Mouse (Mus musculus): ENCODE data around the gene Rab21. TPM values are rescaled to one million over a fixed set of nuclear protein-coding genes. Genes with fewer than 3 reads are reported as not detected.

Gene Rab21
- polyA plus RNA-seq (2014; fragmentation: Illumina TruSeq; extraction: RNeasy Lipid Tissue Mini Kit (QIAGEN cat#74804); ENCODE audit: low read depth, low replicate concordance) = 30.3 TPM

GRCm38 (mm10) chr10:115315473-115316171 is at the start of gene Rab21:
Gene Rab21, minus strand, starts transcription at chr10:115315594.

GRCm38 (mm10) chr10:115361840-115362622 is 46.6 kb upstream of the Rab21 start, which contains the start of gene Tmem19:
Gene Tmem19, minus strand, starts transcription at chr10:115362501.

GRCm38 (mm10) chr10:115251088-115251934 is 64.1 kb downstream of the Rab21 start, which contains the start of gene Tbc1d15:
Gene Tbc1d15, minus strand, starts transcription at chr10:115251467.

Other genes with a start within 250 kb of the Rab21 start
- gene Tph2, start 130.6 kb downstream of the Rab21 start, polyA plus RNA-seq (2014; fragmentation: Illumina TruSeq; extraction: RNeasy Lipid Tissue Mini Kit (QIAGEN cat#74804); ENCODE audit: low read depth, low replicate concordance) = not detected
- 45.7 TPM for gene Tbc1d15, start 64.1 kb downstream of the Rab21 start, polyA plus RNA-seq (2014; fragmentation: Illumina TruSeq; extraction: RNeasy Lipid Tissue Mini Kit (QIAGEN cat#74804); ENCODE audit: low read depth, low replicate concordance)
- gene Tmem19, start 46.9 kb upstream of the Rab21 start, polyA plus RNA-seq (2014; fragmentation: Illumina TruSeq; extraction: RNeasy Lipid Tissue Mini Kit (QIAGEN cat#74804); ENCODE audit: low read depth, low replicate concordance) = 23.2 TPM
- 8.6 TPM for gene Thap2, start 68.8 kb upstream of the Rab21 start, polyA plus RNA-seq (2014; fragmentation: Illumina TruSeq; extraction: RNeasy Lipid Tissue Mini Kit (QIAGEN cat#74804); ENCODE audit: low read depth, low replicate concordance)
- 66.4 TPM for gene Zfc3h1, start 69.4 kb upstream of the Rab21 start, polyA plus RNA-seq (2014; fragmentation: Illumina TruSeq; extraction: RNeasy Lipid Tissue Mini Kit (QIAGEN cat#74804); ENCODE audit: low read depth, low replicate concordance)